Mouse (Mus musculus): ENCODE measurements at regions not wholly inside any gene's neighbourhood (a gene's known extent, or its start where the extent isn't known, plus 50 kb on each side); places are given as distances from the start of the nearest gene placed in this dataset.

DNA sequence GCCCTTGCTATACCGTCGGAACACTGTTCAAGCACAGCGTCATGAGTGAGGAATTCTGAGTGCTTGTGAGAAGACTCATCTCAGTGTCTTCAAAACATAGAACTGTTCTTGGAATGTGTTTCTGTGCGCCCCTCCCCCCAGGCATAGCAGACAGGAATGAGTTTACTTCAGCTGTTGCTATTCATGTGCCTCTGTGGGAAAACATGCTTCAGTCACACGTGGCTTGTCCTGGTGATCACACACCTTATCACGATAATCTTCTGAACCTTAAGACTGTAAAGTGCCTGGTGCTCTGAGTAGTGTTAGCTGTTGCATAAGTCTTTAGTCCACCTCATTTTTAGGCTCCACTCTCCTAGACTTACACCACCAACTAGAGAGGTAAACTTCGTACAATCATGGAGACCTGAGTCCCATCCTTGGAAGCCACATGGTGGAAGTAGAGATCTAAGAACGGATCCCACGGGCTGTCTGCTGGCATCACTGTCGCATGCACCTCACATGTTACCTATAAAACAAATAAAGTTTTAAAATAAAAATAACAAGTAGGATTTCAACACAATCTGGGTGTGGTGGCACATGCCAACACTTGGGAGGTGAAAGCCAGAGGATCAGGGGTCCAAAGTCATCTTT, 1143.8 kb downstream of the 4930447A16Rik start:
- no peak for DNase-seq (ENCODE audit: low spot score)

GRCm38 (mm10) chr15:38570144-38570543, 1144.8 kb downstream of the 4930447A16Rik start:
- DNase-seq (ENCODE audit: low spot score), result no peak

DNA sequence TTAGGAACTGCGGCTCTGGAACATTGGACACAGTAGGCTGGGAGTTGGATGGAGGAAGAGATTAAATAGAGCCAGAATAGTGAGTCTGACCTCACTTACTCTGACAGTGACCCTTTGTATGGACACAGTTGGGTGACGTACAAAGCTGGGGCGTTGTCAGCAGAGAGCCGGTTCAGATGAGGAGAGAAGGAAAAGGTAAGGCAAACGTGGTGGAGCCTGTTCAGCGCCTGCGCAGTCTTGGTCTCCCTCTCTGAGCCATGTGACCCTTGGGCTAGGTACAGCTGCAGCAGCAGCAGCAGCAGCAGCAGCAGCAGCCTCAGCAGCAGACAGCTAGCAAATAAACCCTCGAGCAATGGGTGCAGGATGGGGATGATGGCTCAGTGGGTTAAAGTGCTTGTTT, 1145.4 kb downstream of the 4930447A16Rik start:
- no peak for DNase-seq (ENCODE audit: low spot score)

DNA sequence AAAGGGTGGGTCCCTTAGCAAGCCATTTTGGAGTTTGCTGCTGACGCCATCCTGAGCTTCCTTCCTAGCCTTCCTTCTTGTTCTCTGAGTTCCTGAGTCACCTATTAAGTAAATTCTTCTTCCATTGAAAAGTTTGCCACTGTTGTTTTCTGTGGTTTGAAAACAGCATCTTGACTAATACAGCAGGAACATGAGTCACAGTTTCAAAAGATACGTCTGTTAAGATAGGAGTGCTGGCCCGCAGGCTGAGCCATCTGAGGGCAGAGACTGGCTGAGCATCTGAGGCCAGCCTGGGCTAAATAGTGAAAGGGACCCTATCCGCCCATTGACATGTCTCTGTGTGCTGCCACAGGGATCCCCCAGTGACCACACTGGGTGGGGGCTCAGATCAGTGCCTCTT, 1147.3 kb downstream of the 4930447A16Rik start:
- DNase-seq (ENCODE audit: low spot score), result no peak

DNA sequence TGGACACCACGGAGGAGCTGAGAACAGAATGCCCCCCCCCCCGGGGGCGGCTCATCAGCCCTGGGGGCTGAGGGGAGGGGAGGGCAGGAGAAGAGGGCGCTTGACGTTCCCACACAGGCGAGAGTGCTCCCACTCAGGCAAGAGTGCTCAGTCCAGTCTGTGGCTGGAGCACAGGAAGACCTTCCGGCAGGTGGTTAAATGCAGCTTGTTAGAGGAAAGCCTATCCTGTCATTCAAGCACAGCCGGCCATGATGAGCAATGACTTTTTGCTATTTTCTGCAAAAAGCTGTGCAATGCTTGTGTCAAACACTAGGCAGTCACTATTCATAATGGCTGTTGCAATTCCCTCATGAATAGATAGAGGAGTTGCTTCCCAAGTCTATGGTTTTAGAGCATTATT, 1149.1 kb downstream of the 4930447A16Rik start:
- no peak for DNase-seq (ENCODE audit: low spot score)

DNA sequence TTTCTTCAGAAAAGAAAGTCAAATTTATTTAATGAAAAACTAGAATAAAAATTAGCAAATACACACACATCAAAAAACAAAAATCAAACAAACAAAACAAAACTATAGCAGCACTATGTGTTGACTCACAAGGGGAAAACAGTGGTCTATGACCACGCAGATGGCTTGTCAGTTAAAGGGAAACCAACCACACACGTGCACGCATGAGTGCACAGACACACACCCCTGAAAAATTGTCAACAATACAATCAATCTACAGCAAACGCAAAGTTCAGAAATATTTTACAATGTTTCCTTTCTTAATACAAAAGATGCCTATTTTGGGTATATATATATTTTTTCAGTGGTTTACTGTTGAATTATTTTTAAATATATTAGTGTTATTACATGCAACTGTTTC, 1149.9 kb downstream of the 4930447A16Rik start:
- no peak for DNase-seq (ENCODE audit: low spot score)

DNA sequence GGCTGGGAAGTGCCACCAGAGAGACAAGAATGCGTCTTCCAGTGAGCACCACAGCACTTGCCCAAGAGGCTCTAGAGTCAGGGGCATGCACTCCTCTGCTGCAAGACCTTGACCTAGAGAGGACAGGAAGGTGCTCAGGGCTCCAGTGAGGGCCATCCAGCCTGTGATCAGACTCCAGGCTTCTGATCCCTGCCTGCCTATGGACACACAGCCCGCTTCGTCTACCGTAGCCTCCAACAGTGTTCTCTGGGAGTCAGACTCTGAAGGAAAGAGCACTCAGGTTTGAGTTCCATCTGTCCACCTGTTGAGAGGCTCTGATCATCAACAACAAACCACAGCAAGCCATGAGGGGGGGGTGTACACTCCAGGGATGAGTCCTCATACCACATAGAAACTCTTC, 1152.3 kb downstream of the 4930447A16Rik start:
- no peak for DNase-seq (ENCODE audit: low spot score)

- no peak for DNase-seq (ENCODE audit: low spot score)
Measured at GRCm38 (mm10) chr15:38579481-38579880, 1154.1 kb downstream of the 4930447A16Rik start.

DNA sequence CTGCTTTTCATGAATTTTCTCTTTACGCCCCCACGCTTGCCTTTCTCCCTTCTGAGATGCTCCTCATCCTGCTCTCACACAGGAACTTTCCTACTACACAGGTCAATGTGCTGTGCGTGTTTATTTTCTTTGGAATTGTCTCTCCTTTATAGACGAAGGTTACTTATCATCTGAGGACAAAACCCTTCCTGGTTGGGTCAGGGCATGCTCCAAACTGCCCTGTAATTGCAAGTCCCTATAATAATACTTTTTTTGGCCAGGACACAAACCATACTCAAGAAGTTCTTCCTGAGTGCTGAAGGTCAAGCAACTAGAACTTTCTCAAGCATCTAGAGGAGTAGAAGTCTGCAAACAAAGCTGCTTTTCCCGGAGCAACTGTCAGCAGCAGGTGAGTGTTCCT, 1158.1 kb downstream of the 4930447A16Rik start:
- DNase-seq (ENCODE audit: low spot score), result no peak

DNA sequence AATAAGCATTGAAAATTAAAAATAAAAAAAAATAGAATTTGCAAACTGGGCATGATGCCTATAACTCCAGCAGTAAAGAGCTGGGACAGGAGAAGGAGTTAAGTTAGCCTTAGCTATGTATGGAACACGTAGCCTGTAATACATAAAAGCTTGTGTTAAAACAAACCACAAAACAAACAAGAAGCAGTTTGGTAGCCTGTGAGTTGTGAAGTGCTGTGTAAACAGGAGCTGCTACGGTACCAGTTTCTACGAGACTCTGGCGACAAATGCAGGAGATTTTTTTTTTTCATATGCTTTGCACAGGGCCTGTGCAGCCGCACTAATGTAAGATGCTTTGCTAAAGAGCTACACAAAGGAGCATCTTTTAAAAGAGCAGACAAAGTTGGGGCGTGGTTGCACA, 1159.1 kb downstream of the 4930447A16Rik start:
- no peak for DNase-seq (ENCODE audit: low spot score)

GRCm38 (mm10) chr15:38585610-38586009, 1160.3 kb downstream of the 4930447A16Rik start:
- no peak for DNase-seq (ENCODE audit: low spot score)

GRCm38 (mm10) chr15:38586594-38586993, 1161.2 kb downstream of the 4930447A16Rik start:
- no peak for DNase-seq (ENCODE audit: low spot score)

DNA sequence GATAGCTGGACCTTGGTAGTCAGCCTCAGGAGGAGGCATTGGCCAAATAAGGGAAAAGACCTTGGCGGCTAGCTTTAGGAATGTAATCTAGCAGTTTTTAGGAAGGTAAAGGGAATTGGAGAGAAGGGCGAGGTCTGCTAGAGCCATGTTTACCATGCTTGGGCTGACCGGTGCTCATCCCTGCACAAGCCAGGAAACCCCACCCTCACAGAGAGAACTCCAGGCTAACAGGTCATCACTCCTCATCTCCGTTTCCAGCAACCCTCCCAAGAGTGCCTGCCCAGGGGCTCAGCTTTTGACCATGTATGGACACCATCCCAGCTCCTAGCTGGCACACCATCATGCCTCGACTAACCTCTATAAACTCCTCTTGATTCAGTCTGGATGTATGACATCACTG, 1162.9 kb downstream of the 4930447A16Rik start:
- no peak for DNase-seq (ENCODE audit: low spot score)

- DNase-seq (ENCODE audit: low spot score), result no peak
Measured at GRCm38 (mm10) chr15:38589010-38589409, 1163.7 kb downstream of the 4930447A16Rik start.

DNA sequence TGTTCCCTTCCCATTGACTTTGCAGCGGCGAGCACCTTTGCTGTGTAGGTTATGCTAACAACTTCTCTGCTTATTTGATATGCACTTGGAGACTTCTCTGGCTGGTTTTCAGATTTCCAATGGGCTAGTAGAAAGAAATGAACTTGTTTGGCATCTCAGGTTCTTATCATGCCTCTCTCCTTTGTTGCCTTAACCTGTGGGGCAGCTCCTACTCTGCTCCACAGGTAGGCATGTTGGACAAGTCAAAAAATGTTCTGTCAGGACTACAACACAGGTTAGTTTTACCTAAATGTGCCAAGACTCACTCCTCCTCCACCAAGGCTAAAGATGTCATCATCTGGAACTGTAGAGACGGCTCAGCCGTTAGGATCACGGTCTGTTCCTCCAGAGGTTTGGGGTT, 1164.3 kb downstream of the 4930447A16Rik start:
- no peak for DNase-seq (ENCODE audit: low spot score)

DNA sequence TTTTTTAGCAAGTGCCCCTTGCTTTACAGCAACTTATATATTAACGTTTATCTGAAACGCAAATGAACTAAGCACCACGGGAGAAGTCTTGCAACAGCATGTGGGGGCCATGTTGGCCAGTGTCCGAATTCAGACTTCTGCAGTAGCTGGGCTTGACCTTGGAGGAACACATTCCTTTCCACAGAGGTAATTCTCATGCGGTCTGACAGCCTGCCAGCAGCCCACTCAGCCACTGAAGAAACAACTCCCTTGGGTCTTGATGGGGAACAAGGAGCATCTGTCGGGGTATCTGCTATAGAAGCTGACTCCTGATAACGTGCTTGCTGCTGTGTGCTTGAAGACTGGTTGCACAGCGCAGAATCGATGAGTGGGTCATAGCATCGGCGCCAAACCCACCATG, 1168.7 kb downstream of the 4930447A16Rik start:
- DNase-seq (ENCODE audit: low spot score), result no peak

- DNase-seq (ENCODE audit: low spot score), result no peak
Measured at GRCm38 (mm10) chr15:38594747-38595146, 1169.4 kb downstream of the 4930447A16Rik start.

- DNase-seq (ENCODE audit: low spot score), result no peak
Measured at GRCm38 (mm10) chr15:38595820-38596219, 1170.5 kb downstream of the 4930447A16Rik start.

DNA sequence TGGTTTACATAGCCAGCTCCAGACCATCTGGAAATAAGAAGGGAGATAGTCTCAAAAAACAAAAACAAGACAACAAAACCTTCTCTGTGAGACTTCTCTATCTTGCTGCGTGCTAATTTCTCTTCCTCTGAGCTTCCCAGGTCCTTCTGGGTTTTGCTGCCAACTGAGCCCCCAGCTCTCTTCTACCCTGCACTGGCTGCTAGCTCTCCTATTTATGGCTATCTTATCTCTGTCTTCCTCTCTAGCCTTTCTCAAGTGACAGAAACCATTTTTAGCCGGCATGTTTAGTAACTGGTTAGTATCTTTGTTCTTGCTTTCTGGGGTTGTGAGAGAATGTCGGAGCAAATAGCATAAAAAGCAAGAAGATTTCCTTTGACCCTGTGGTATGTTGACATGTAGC, 1172.1 kb downstream of the 4930447A16Rik start:
- no peak for DNase-seq (ENCODE audit: low spot score)

DNA sequence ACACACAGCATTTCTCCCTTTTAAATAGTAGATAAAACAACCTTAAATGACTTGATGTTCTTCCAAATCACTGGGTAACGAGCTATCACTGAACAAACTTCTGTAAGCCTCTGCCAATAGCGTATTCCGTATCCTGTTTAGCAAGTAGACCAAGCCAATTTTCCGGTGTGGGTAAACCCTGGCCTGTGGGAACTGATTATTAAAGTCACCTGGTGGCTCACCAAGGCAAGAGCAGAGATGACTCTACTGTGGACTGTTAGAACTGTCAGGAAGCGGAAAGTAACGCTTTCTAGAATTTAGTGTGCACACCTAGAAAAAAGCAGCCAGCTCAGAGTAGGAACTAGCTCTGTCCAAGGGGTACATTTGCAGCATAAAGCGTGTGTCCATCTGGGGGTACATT, 1176.1 kb downstream of the 4930447A16Rik start:
- DNase-seq (ENCODE audit: low spot score), result no peak

DNA sequence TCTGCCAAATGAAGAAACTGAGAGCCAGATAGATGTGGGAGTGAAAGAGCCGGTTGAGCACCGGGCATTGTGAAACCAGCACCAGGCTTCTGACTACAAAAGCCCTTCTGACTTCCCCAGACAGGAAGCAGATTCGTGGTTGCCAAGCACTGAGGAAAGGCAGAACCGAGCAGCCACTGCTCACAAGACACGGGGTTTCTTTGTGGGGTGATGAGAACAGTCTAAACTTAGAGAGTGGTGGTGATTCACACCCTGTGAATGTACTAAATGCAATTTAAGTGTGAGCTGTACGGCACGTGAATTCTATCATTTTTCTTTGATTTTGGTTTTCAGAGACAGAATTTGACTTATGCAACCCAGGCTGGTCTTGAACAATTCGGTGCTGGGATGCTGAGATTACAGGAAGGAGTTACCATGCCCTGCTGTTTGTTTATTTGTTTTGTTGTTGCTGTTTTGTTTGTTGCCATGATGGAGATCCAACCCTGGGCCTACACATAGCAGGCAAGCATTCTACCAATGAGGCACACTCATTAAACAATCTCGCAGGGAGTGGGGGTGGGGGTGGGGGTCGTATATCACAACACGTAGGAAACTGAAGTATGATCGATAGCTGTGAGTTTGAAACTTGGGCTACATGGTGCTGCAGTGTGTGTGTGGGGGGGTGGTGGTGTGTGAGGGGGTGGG, 1177.0 kb downstream of the 4930447A16Rik start:
- no peak for DNase-seq (ENCODE audit: low spot score)

GRCm38 (mm10) chr15:38603918-38604317, 1178.6 kb downstream of the 4930447A16Rik start:
- DNase-seq (ENCODE audit: low spot score), result no peak

- DNase-seq (ENCODE audit: low spot score), result peak; percentile 19
Measured at GRCm38 (mm10) chr15:38607368-38607767, 1182.0 kb downstream of the 4930447A16Rik start.

Measured in c-Kit-positive CD71-positive TER-119-positive erythroid progenitor cells, embryonic 14.5 days (primary cell).